In genomic region chr13:29826041-29826440, GRCm38 (mm10) we compare ENCODE assay signal across 20 mouse cellular contexts. TPM values are rescaled to one million over a fixed set of nuclear protein-coding genes. Genes with fewer than 3 reads are reported as not detected.
DNase-seq lines count a peak whose midpoint lies in the region; ATAC-seq and TF ChIP-seq lines count a peak whose summit lies in the region.
"Had no signal": no experiment of that assay in that cellular context is flagged by ENCODE, and none has a peak within 500 bp of the region (broad histone marks: within the 10 kb centered on the region; RNA-seq: fewer than 3 reads in every experiment).

No protein-coding gene starts in this region.

- H3K36me3 ChIP-seq in hindbrain, embryonic 10.5 days = no peaks in the 10 kb centered on the region
- H3K36me3 ChIP-seq in hindbrain, embryonic 13.5 days = no peaks in the 10 kb centered on the region
- peaks cover 25% of the 10 kb centered on the region for H3K36me3 ChIP-seq in G1E (replicated peaks)
- no peaks in the 10 kb centered on the region for H3K36me3 ChIP-seq in forebrain, embryonic 11.5 days (ENCODE audit: control insufficient read depth, insufficient read depth, low read length)
- H3K36me3 ChIP-seq in intestine, embryonic 16.5 days (ENCODE audit: control insufficient read depth, insufficient read depth, low read length) = no peaks in the 10 kb centered on the region
- H3K36me3 ChIP-seq: heart, embryonic 10.5 days; limb, embryonic 13.5 days; neural tube, embryonic 12.5 days had no signal

- TF ChIP-seq CTCF in G1E (IDR thresholded peaks at IDR 0.05; ENCODE audit: low read depth, low read length) = no peak

- H3K9me3 ChIP-seq in hindbrain, embryonic 10.5 days = no peaks in the 10 kb centered on the region
- no peaks in the 10 kb centered on the region for H3K9me3 ChIP-seq in hindbrain, embryonic 13.5 days
- no peaks in the 10 kb centered on the region for H3K9me3 ChIP-seq in G1E (replicated peaks)
- no peaks in the 10 kb centered on the region for H3K9me3 ChIP-seq in forebrain, embryonic 11.5 days (ENCODE audit: control insufficient read depth, low read length)
- H3K9me3 ChIP-seq in intestine, embryonic 16.5 days (ENCODE audit: control insufficient read depth, low read length) = no peaks in the 10 kb centered on the region
- H3K9me3 ChIP-seq: heart, embryonic 10.5 days; limb, embryonic 13.5 days; neural tube, embryonic 12.5 days had no signal

- DNase-seq in hindbrain, embryonic 10.5 days (ENCODE audit: low spot score) = no peak
- no peak for DNase-seq in G1E (ENCODE audit: low spot score)
- DNase-seq in forebrain, embryonic 11.5 days (ENCODE audit: low spot score) = no peak
- no peak for DNase-seq in right cerebral cortex, postnatal 14 days
- no peak for DNase-seq in layer of hippocampus, adult 9-10 months (ENCODE audit: low spot score)
- no peak for DNase-seq in gastrocnemius, adult 18-20 months (ENCODE audit: low spot score)
- DNase-seq: adrenal gland, postnatal 10 days; cerebellum, adult 8-10 months; heart, postnatal 10 days; kidney, adult 8-10 months; kidney, postnatal 25 days; thymus, adult 2 months had no signal

- peak overlapping the region; percentile 62 for H3K27ac ChIP-seq in hindbrain, embryonic 10.5 days
- no peak overlapping the region for H3K27ac ChIP-seq in hindbrain, embryonic 13.5 days
- peak overlapping the region; percentile 46; the same call in 1 of the 2 replicates for H3K27ac ChIP-seq in forebrain, embryonic 11.5 days (ENCODE audit: low read depth, low read length)
- H3K27ac ChIP-seq in intestine, embryonic 16.5 days (ENCODE audit: low read length) = no peak overlapping the region
- H3K27ac ChIP-seq: hindbrain, embryonic 14.5 days; limb, embryonic 13.5 days; liver, embryonic 14.5 days; neural tube, embryonic 12.5 days had no signal

- H3K9ac ChIP-seq in hindbrain, embryonic 13.5 days = no peak overlapping the region
- H3K9ac ChIP-seq in forebrain, embryonic 11.5 days (ENCODE audit: low read length) = no peak overlapping the region
- H3K9ac ChIP-seq in intestine, embryonic 16.5 days (ENCODE audit: low read depth, low read length) = no peak overlapping the region
- H3K9ac ChIP-seq: hindbrain, embryonic 14.5 days; limb, embryonic 13.5 days; liver, embryonic 14.5 days; neural tube, embryonic 12.5 days had no signal

- ATAC-seq in hindbrain, embryonic 13.5 days (ENCODE audit: low FRiP score) = no peak
- peak; percentile 7; the same call in 1 of the 2 replicates for ATAC-seq in G1E (ENCODE audit: extremely low read depth, insufficient number of reproducible peaks, low FRiP score, poor library complexity, severe bottlenecking)
- no peak for ATAC-seq in forebrain, embryonic 11.5 days (replicated peaks; ENCODE audit: low FRiP score)
- 0 out of 2 replicates have a peak, but pooled peaks have one; percentile 27 for ATAC-seq in intestine, embryonic 16.5 days

- no peak overlapping the region for H3K4me2 ChIP-seq in hindbrain, embryonic 13.5 days
- no peak overlapping the region for H3K4me2 ChIP-seq in forebrain, embryonic 11.5 days (ENCODE audit: low read depth, low read length, severe bottlenecking)
- H3K4me2 ChIP-seq in intestine, embryonic 16.5 days (ENCODE audit: low read depth, low read length) = no peak overlapping the region
- H3K4me2 ChIP-seq: hindbrain, embryonic 14.5 days; limb, embryonic 13.5 days; neural tube, embryonic 12.5 days had no signal

- peaks cover 39% of the 10 kb centered on the region for H3K4me1 ChIP-seq in hindbrain, embryonic 10.5 days (replicated peaks)
- H3K4me1 ChIP-seq in hindbrain, embryonic 13.5 days (replicated peaks) = peaks cover 19% of the 10 kb centered on the region
- peaks cover 68% of the 10 kb centered on the region for H3K4me1 ChIP-seq in G1E (ENCODE audit: insufficient read depth, low read depth, low read length)
- 0 out of 2 replicates have a peak, but pooled peaks cover 3% of the 10 kb centered on the region for H3K4me1 ChIP-seq in forebrain, embryonic 11.5 days (replicated peaks; ENCODE audit: control insufficient read depth, insufficient read depth, low read length)
- peaks cover 2% of the 10 kb centered on the region; the same call in 1 of the 2 replicates for H3K4me1 ChIP-seq in intestine, embryonic 16.5 days (ENCODE audit: control insufficient read depth, insufficient read depth, low read length)
- H3K4me1 ChIP-seq: limb, embryonic 13.5 days had no signal

- no peak overlapping the region for H3K4me3 ChIP-seq in hindbrain, embryonic 10.5 days
- no peak overlapping the region for H3K4me3 ChIP-seq in hindbrain, embryonic 13.5 days
- no peak overlapping the region; the same call in 1 of the 2 replicates for H3K4me3 ChIP-seq in G1E (ENCODE audit: low read depth, low read length)
- no peak overlapping the region for H3K4me3 ChIP-seq in forebrain, embryonic 11.5 days (ENCODE audit: low read depth, low read length)
- H3K4me3 ChIP-seq in intestine, embryonic 16.5 days (ENCODE audit: low read length) = no peak overlapping the region
- H3K4me3 ChIP-seq: heart, embryonic 10.5 days; limb, embryonic 13.5 days; neural tube, embryonic 12.5 days had no signal

- no peaks in the 10 kb centered on the region for H3K27me3 ChIP-seq in hindbrain, embryonic 10.5 days (ENCODE audit: insufficient read depth, poor library complexity, severe bottlenecking)
- no peaks in the 10 kb centered on the region for H3K27me3 ChIP-seq in hindbrain, embryonic 13.5 days
- no peaks in the 10 kb centered on the region for H3K27me3 ChIP-seq in G1E (ENCODE audit: insufficient read depth, low read length)
- H3K27me3 ChIP-seq in forebrain, embryonic 11.5 days (ENCODE audit: control insufficient read depth, insufficient read depth, low read length) = no peaks in the 10 kb centered on the region
- H3K27me3 ChIP-seq in intestine, embryonic 16.5 days (replicated peaks; ENCODE audit: control insufficient read depth, insufficient read depth, low read length) = no peaks in the 10 kb centered on the region
- H3K27me3 ChIP-seq: CH12.LX; limb, embryonic 13.5 days; neural tube, embryonic 12.5 days had no signal

RNA-seq across cellular contexts. Expression of gene Cdkal1, which starts 29.4 kb away (rescaled TPM):
- polyA plus RNA-seq in hindbrain, embryonic 10.5 days (2016; fragmentation: Nextera tagmentation; extraction: Ambion mirVana) = 29.6 and 32.8 TPM in 2 replicates
- 24.3 and 25.2 TPM in 2 replicates for polyA plus RNA-seq in hindbrain, embryonic 13.5 days (2015; fragmentation: Nextera tagmentation; extraction: Ambion mirVana)
- total RNA-seq in G1E (2014; fragmentation: Nextera tagmentation) (35.6 and 64.7 TPM in 2 replicates), G1E (2017) (50.3 and 53.9 TPM in 2 replicates)
- 0.66 and 0.98 TPM in 2 replicates for polyA plus RNA-seq in G1E (2012)
- polyA plus RNA-seq in forebrain, embryonic 11.5 days (2014; fragmentation: Nextera tagmentation; extraction: Ambion mirVana) = 37.5 and 38.9 TPM in 2 replicates
- 23.4 and 25.0 TPM in 2 replicates for polyA plus RNA-seq in intestine, embryonic 16.5 days (2015; fragmentation: Nextera tagmentation; extraction: Ambion mirVana)
- 10 to 100 TPM; 27.6 to 32.1 TPM for total RNA-seq in gastrocnemius, adult 18-20 months (2021)

Comparison
In these comparisons a context has a peak if more than half of its experiments do, and no peak if none do; other contexts are left out.
1. H3K27ac ChIP-seq: peak in hindbrain, embryonic 10.5 days (single experiment) and forebrain, embryonic 11.5 days (single experiment); none in hindbrain, embryonic 13.5 days (single experiment) and intestine, embryonic 16.5 days (single experiment).
2. ATAC-seq: peak in G1E (single experiment) and intestine, embryonic 16.5 days (single experiment); none in hindbrain, embryonic 13.5 days (single experiment) and forebrain, embryonic 11.5 days (single experiment).
3. RNA of gene Cdkal1, which starts 29.4 kb away (polyA plus RNA-seq): 37.5 to 38.9 TPM in forebrain, embryonic 11.5 days, 29.6 to 32.8 TPM in hindbrain, embryonic 10.5 days, 23.4 to 25.0 TPM in intestine, embryonic 16.5 days and 24.3 to 25.2 TPM in hindbrain, embryonic 13.5 days; 0.66 to 0.98 TPM in G1E; every median in the first group is over 10 times any median in the second.